Mouse (Mus musculus) heart, adult 2 months (tissue): Measurements from ENCODE around the gene Duoxa2.

Experiments
- EP300 ChIP-seq: fragments of 200-500 bp; IDR thresholded peaks from 2 replicates; pipeline ENCODE4 v1.6.1; 2011; ENCODE audit warnings: low read depth, low read length, control low read depth; ENCODE audit not compliant: insufficient read depth
- POLR2A ChIP-seq: fragments of 200-500 bp; IDR thresholded peaks from 2 replicates; pipeline ENCODE4 v1.6.1; 2011; ENCODE audit warnings: mild to moderate bottlenecking, low read depth, low read length, control low read depth; ENCODE audit not compliant: insufficient read depth

DNA sequence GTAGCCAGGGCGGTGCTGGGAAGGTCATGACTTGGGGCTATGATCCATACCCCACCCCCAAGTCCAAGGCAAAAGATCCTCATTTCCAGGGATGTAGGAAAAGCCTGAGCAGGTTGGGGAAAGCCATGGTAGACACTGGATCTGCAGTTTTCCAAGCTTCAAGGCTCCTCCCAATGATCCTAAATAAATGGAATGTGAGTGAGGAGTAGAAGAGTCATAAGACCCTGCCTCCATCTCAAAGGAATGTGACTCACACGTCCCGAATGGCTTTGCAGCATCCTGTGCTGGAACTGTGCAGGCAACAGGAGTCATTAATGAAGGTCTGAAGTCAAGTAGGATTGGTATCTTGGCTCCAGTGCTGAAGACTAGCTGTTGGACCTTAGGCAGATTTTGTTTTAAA is 29.3 kb downstream of the Duoxa2 start:
- no peak for TF ChIP-seq POLR2A
- TF ChIP-seq EP300: no peak
